Mouse (Mus musculus) intestine, embryonic 15.5 days (tissue): ENCODE data around the gene Ehhadh. TPM values are rescaled to one million over a fixed set of nuclear protein-coding genes. Genes with fewer than 3 reads are reported as not detected.

Experiments used
- ATAC-seq: fragments of 200-750 bp; cut with Nextera tagmentation; 2 replicates; pipeline ENCODE4 v1.8.0; 2017; ENCODE audit warnings: moderate TSS enrichment, moderate library complexity
- H3K27ac ChIP-seq: fragments of 300-500 bp; sonication (generic); 2 replicates; pipeline ENCODE4 v1.5.1; 2015; ENCODE audit warnings: mild to moderate bottlenecking, inconsistent platforms
- H3K27me3 ChIP-seq: fragments of 300-500 bp; sonication (generic); replicated peaks from 2 replicates; pipeline ENCODE4 v1.6.1; 2015; ENCODE audit warnings: inconsistent platforms
- H3K36me3 ChIP-seq: fragments of 300-500 bp; sonication (generic); 2 replicates; pipeline ENCODE4 v1.6.1; 2015; ENCODE audit warnings: inconsistent platforms
- H3K4me1 ChIP-seq: fragments of 300-500 bp; sonication (generic); replicated peaks from 2 replicates; pipeline ENCODE4 v1.6.1; 2015; ENCODE audit warnings: inconsistent platforms
- H3K4me2 ChIP-seq: fragments of 300-500 bp; sonication (generic); replicated peaks from 2 replicates; pipeline ENCODE4 v1.6.1; 2015; ENCODE audit warnings: mild to moderate bottlenecking, inconsistent platforms
- H3K4me3 ChIP-seq: fragments of 300-500 bp; sonication (generic); replicated peaks from 2 replicates; pipeline ENCODE4 v1.5.1; 2015; ENCODE audit warnings: inconsistent platforms
- H3K9ac ChIP-seq: fragments of 300-500 bp; sonication (generic); 2 replicates; pipeline ENCODE4 v1.6.1; 2015; ENCODE audit warnings: inconsistent platforms
- H3K9me3 ChIP-seq: fragments of 300-500 bp; sonication (generic); 2 replicates; pipeline ENCODE4 v1.6.1; 2016; ENCODE audit warnings: inconsistent platforms
- WGBS: fragments of 180-500 bp; shearing (Covaris S2); methylation state at CpG from one replicate; pipeline ENCODE4 v1.1.7; 2015; 5-methylcytosine and 5-hydroxymethylcytosine counted together
- polyA plus RNA-seq: library from polyadenylated mRNA; unstranded; fragments of >200 nt; fragmentation: Nextera tagmentation; extraction: Ambion mirVana; gene quantifications from 2 replicates; pipeline ENCODE4 v1.2.1, GENCODE M21; 2015

Ehhadh gene
- polyA plus RNA-seq, result 9.7 and 11.4 TPM in 2 replicates

GRCm38 (mm10) chr16:21787516-21788353, at the start of gene Ehhadh:
TSS of gene Ehhadh (minus strand) at chr16:21787807.
- WGBS, result 4% methylated on average over 28 of the region's 28 CpGs
- H3K4me1 ChIP-seq, result 0 out of 2 replicates have a peak, but pooled peaks cover 9% of the 10 kb centered on the region
- no peaks in the 10 kb centered on the region for H3K9me3 ChIP-seq
- peak; percentile 97 for ATAC-seq
- no peaks in the 10 kb centered on the region for H3K27me3 ChIP-seq
- peak within 1 kb of the TSS; percentile 54 for H3K9ac ChIP-seq
- H3K4me2 ChIP-seq, result peak within 1 kb of the TSS; percentile 82
- H3K27ac ChIP-seq, result peak within 1 kb of the TSS; percentile 71
- H3K36me3 ChIP-seq, result no peaks in the 10 kb centered on the region
- peak within 1 kb of the TSS; percentile 54 for H3K4me3 ChIP-seq

GRCm38 (mm10) chr16:21836311-21837072, 48.9 kb upstream of the Ehhadh start:
- H3K9me3 ChIP-seq, result no peaks in the 10 kb centered on the region
- no peaks in the 10 kb centered on the region for H3K27me3 ChIP-seq
- no peak overlapping the region for H3K4me2 ChIP-seq
- no peak overlapping the region for H3K9ac ChIP-seq
- 53% methylated on average over 7 of the region's 7 CpGs for WGBS
- 0 out of 2 replicates have a peak, but pooled peaks cover 2% of the 10 kb centered on the region for H3K4me1 ChIP-seq
- peak; percentile 66 for ATAC-seq
- H3K27ac ChIP-seq, result no peak overlapping the region
- H3K36me3 ChIP-seq, result no peaks in the 10 kb centered on the region
- H3K4me3 ChIP-seq, result no peak overlapping the region

GRCm38 (mm10) chr16:21835584-21835931, 48.0 kb upstream of the Ehhadh start:
- ATAC-seq, result no peak
- Histone ChIP-seq H3K4me1 (0 out of 2 replicates have a peak, but pooled peaks cover 2% of the 10 kb centered on the region), H3K27me3 (no peaks in the 10 kb centered on the region), H3K9me3 (no peaks in the 10 kb centered on the region), H3K4me3 (no peak overlapping the region), H3K36me3 (no peaks in the 10 kb centered on the region), H3K4me2 (no peak overlapping the region), H3K27ac (no peak overlapping the region), H3K9ac (no peak overlapping the region)
- 48% methylated on average over 7 of the region's 7 CpGs for WGBS

GRCm38 (mm10) chr16:21834866-21835583, 47.4 kb upstream of the Ehhadh start:
- no peak overlapping the region for H3K4me2 ChIP-seq
- 0 out of 2 replicates have a peak, but pooled peaks cover 2% of the 10 kb centered on the region for H3K4me1 ChIP-seq
- H3K4me3 ChIP-seq, result no peak overlapping the region
- H3K27me3 ChIP-seq, result no peaks in the 10 kb centered on the region
- H3K27ac ChIP-seq, result no peak overlapping the region
- H3K9ac ChIP-seq, result no peak overlapping the region
- no peak for ATAC-seq
- no peaks in the 10 kb centered on the region for H3K36me3 ChIP-seq
- H3K9me3 ChIP-seq, result no peaks in the 10 kb centered on the region
- 86% methylated on average over 8 of the region's 8 CpGs for WGBS

GRCm38 (mm10) chr16:21833970-21834369, 46.4 kb upstream of the Ehhadh start:
- no peak for ATAC-seq
- WGBS, result 81% methylated on average over 10 of the region's 10 CpGs

GRCm38 (mm10) chr16:21833469-21833868, 45.9 kb upstream of the Ehhadh start:
- no peak for ATAC-seq
- Histone ChIP-seq H3K4me3 (no peak overlapping the region), H3K9ac (no peak overlapping the region), H3K27me3 (no peaks in the 10 kb centered on the region), H3K4me2 (no peak overlapping the region), H3K9me3 (no peaks in the 10 kb centered on the region), H3K4me1 (0 out of 2 replicates have a peak, but pooled peaks cover 2% of the 10 kb centered on the region), H3K27ac (no peak overlapping the region), H3K36me3 (no peaks in the 10 kb centered on the region)
- 82% methylated on average over 1 of the region's 1 CpGs for WGBS

More at GRCm38 (mm10) chr16:21833970-21834369, 46.4 kb upstream of the Ehhadh start:
- no peak overlapping the region for H3K4me2 ChIP-seq
- H3K9me3 ChIP-seq, result no peaks in the 10 kb centered on the region
- no peaks in the 10 kb centered on the region for H3K27me3 ChIP-seq
- 0 out of 2 replicates have a peak, but pooled peaks cover 2% of the 10 kb centered on the region for H3K4me1 ChIP-seq
- no peaks in the 10 kb centered on the region for H3K36me3 ChIP-seq
- H3K4me3 ChIP-seq, result no peak overlapping the region
- H3K9ac ChIP-seq, result no peak overlapping the region
- H3K27ac ChIP-seq, result no peak overlapping the region

GRCm38 (mm10) chr16:21831764-21832163, 44.2 kb upstream of the Ehhadh start:
- Histone ChIP-seq H3K36me3 (no peaks in the 10 kb centered on the region), H3K4me2 (no peak overlapping the region), H3K4me1 (peaks cover 11% of the 10 kb centered on the region; the same call in 1 of the 2 replicates), H3K9me3 (no peaks in the 10 kb centered on the region), H3K9ac (no peak overlapping the region), H3K27me3 (no peaks in the 10 kb centered on the region), H3K27ac (0 out of 2 replicates have a peak overlapping the region, but pooled peaks have one; percentile 11), H3K4me3 (no peak overlapping the region)
- peak; percentile 71 for ATAC-seq
- WGBS, result 42% methylated on average over 5 of the region's 5 CpGs

GRCm38 (mm10) chr16:21830784-21831183, 43.2 kb upstream of the Ehhadh start:
- ATAC-seq, result no peak
- Histone ChIP-seq H3K27me3 (no peaks in the 10 kb centered on the region), H3K9me3 (no peaks in the 10 kb centered on the region), H3K4me3 (no peak overlapping the region), H3K4me2 (no peak overlapping the region), H3K4me1 (peaks cover 9% of the 10 kb centered on the region; the same call in 1 of the 2 replicates), H3K9ac (no peak overlapping the region), H3K36me3 (no peaks in the 10 kb centered on the region), H3K27ac (no peak overlapping the region)
- 54% methylated on average over 6 of the region's 6 CpGs for WGBS

- 22% methylated on average over 5 of the region's 5 CpGs for WGBS
These were observed 42.1 kb upstream of the Ehhadh start for GRCm38 (mm10) chr16:21829711-21830110.

GRCm38 (mm10) chr16:21827581-21827980, 40.0 kb upstream of the Ehhadh start:
- no peak for ATAC-seq
- no peaks in the 10 kb centered on the region for H3K36me3 ChIP-seq
- WGBS, result 68% methylated on average over 4 of the region's 4 CpGs
- no peak overlapping the region for H3K9ac ChIP-seq
- no peaks in the 10 kb centered on the region for H3K27me3 ChIP-seq
- H3K4me3 ChIP-seq, result no peak overlapping the region
- H3K9me3 ChIP-seq, result no peaks in the 10 kb centered on the region
- no peak overlapping the region for H3K27ac ChIP-seq
- peak overlapping the region; percentile 40 for H3K4me2 ChIP-seq
- H3K4me1 ChIP-seq, result peaks cover 9% of the 10 kb centered on the region; the same call in 1 of the 2 replicates

More at GRCm38 (mm10) chr16:21829711-21830110, 42.1 kb upstream of the Ehhadh start:
- H3K4me2 ChIP-seq, result no peak overlapping the region
- no peak for ATAC-seq
- H3K4me1 ChIP-seq, result peaks cover 9% of the 10 kb centered on the region; the same call in 1 of the 2 replicates
- no peak overlapping the region for H3K9ac ChIP-seq
- no peak overlapping the region for H3K4me3 ChIP-seq
- no peaks in the 10 kb centered on the region for H3K36me3 ChIP-seq
- H3K27ac ChIP-seq, result no peak overlapping the region
- H3K9me3 ChIP-seq, result no peaks in the 10 kb centered on the region
- H3K27me3 ChIP-seq, result no peaks in the 10 kb centered on the region

GRCm38 (mm10) chr16:21827153-21827552, 39.5 kb upstream of the Ehhadh start:
- H3K27me3 ChIP-seq, result no peaks in the 10 kb centered on the region
- peak overlapping the region; percentile 40 for H3K4me2 ChIP-seq
- H3K27ac ChIP-seq, result peak overlapping the region; percentile 60; the same call in 1 of the 2 replicates
- peaks cover 9% of the 10 kb centered on the region; the same call in 1 of the 2 replicates for H3K4me1 ChIP-seq
- WGBS, result 36% methylated on average over 4 of the region's 4 CpGs
- H3K9me3 ChIP-seq, result no peaks in the 10 kb centered on the region
- H3K36me3 ChIP-seq, result no peaks in the 10 kb centered on the region
- H3K4me3 ChIP-seq, result 0 out of 2 replicates have a peak overlapping the region, but pooled peaks have one; percentile 10
- peak overlapping the region; percentile 5; the same call in 1 of the 2 replicates for H3K9ac ChIP-seq
- ATAC-seq, result no peak
